Mouse (Mus musculus) liver, embryonic 14.5 days (tissue): ENCODE measurements around the gene Pou2f1. TPM values are rescaled to one million over a fixed set of nuclear protein-coding genes. Genes with fewer than 3 reads are reported as not detected.

Experiments
- ATAC-seq: fragments of 200-750 bp; cut with Nextera tagmentation; 2 replicates; pipeline ENCODE4 v1.8.0; 2017; ENCODE audit warnings: moderate number of reproducible peaks, mild to moderate bottlenecking, moderate library complexity; ENCODE audit not compliant: insufficient read depth
- DNase-seq, 3 experiments: peaks; one replicate each; pipeline ENCODE4 v3.0.0-alpha.2; 2012 to 2013; ENCODE audit warnings: low read depth in 3 of 3, low spot score in 3 of 3
- H3K27ac ChIP-seq: fragments of 300-500 bp; sonication (generic); 2 replicates; pipeline ENCODE4 v1.5.1; 2014; ENCODE audit warnings: moderate library complexity, mild to moderate bottlenecking, control low read depth, inconsistent platforms
- H3K27me3 ChIP-seq: fragments of 300-500 bp; sonication (generic); 2 replicates; pipeline ENCODE4 v1.6.1; 2014; ENCODE audit warnings: mild to moderate bottlenecking, low read length, moderate library complexity; ENCODE audit not compliant: control insufficient read depth, insufficient read depth
- H3K36me3 ChIP-seq: fragments of 300-500 bp; sonication (generic); replicated peaks from 2 replicates; pipeline ENCODE4 v1.6.1; 2014; ENCODE audit warnings: low read depth; ENCODE audit not compliant: control insufficient read depth, insufficient read depth
- H3K4me1 ChIP-seq, 2 experiments: fragments of 200-500 bp in 1 of 2; fragments of 300-500 bp in 1 of 2; sonication (generic) in 1 of 2; replicated peaks; 2 replicates each; pipeline ENCODE4 v1.6.1; 2012 to 2014; ENCODE audit warnings: antibody characterized with exemption in 1 of 2, inconsistent platforms in 1 of 2, low read length in 1 of 2; ENCODE audit not compliant: control insufficient read depth in 2 of 2, insufficient read depth in 2 of 2
- H3K4me2 ChIP-seq: fragments of 300-500 bp; sonication (generic); 2 replicates; pipeline ENCODE4 v1.6.1; 2014; ENCODE audit warnings: low read depth, mild to moderate bottlenecking, control low read depth, moderate library complexity
- H3K4me3 ChIP-seq, 2 experiments: fragments of 200-500 bp in 1 of 2; fragments of 300-500 bp in 1 of 2; sonication (generic) in 1 of 2; 2 replicates each; pipeline ENCODE4 v1.5.1; 2012 to 2014; ENCODE audit warnings: low read depth in 2 of 2, low read length in 2 of 2, mild to moderate bottlenecking in 2 of 2, control low read depth in 1 of 2, inconsistent platforms in 1 of 2, moderate library complexity in 1 of 2; ENCODE audit not compliant: insufficient read depth in 1 of 2
- H3K9ac ChIP-seq: fragments of 300-500 bp; sonication (generic); replicated peaks from 2 replicates; pipeline ENCODE4 v1.6.1; 2014; ENCODE audit warnings: mild to moderate bottlenecking, control low read depth, moderate library complexity
- H3K9me3 ChIP-seq: fragments of 300-500 bp; sonication (generic); 2 replicates; pipeline ENCODE4 v1.6.1; 2016; ENCODE audit warnings: low read length, mixed read lengths; ENCODE audit not compliant: control insufficient read depth
- CTCF ChIP-seq: IDR thresholded peaks from 2 replicates; pipeline ENCODE4 v1.5.1; 2016; ENCODE audit warnings: antibody characterized with exemption, low read depth, control low read depth
- EP300 ChIP-seq: IDR thresholded peaks from 2 replicates; pipeline ENCODE4 v1.6.1; 2016; ENCODE audit warnings: antibody characterized with exemption, low read depth
- WGBS: fragments of 180-500 bp; shearing (Covaris S2); extraction: QIAGEN DNeasy Blood & Tissue Kit; methylation state at CpG from one replicate; pipeline ENCODE4 v1.1.7; 2014; ENCODE audit not compliant: insufficient replicate concordance; 5-methylcytosine and 5-hydroxymethylcytosine counted together
- polyA plus RNA-seq, 2 experiments: library from polyadenylated mRNA; depleted of rRNA in 1 of 2; stranded (reverse) in 1 of 2; unstranded in 1 of 2; fragments of >200 nt; fragmentation: Nextera tagmentation in 1 of 2; extraction: Ambion mirVana in 1 of 2; gene quantifications; 2 replicates each; pipeline versions ENCODE4 v1.2.1 to v1.2.3; 2012 to 2014

The Pou2f1 gene
- polyA plus RNA-seq, 2 experiments = 1.9 to 3.9 TPM

DNA sequence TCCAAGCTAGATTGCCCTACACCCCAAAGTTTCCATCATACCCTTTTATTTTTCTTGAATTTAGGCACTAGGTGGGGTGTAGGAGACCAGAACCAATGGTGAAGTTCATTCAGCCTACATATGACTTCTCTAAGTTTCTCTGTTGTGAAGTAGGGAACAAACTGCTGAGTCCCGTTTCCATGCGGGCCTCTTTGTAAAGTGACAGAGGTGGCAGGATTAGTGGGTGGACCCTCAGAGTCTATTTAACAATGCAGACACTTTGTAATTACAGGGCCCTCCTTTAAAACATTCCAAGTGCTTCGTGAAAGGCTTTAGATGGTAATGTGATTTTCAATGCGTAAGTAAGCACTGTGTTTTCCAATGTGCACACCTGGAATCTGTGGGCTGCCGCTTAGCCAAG, 32.6 kb upstream of the Pou2f1 start:
- Histone ChIP-seq H3K27ac (no peak overlapping the region), H3K9ac (no peak overlapping the region), H3K4me1 (peaks cover 0 to 2% of the 10 kb centered on the region in 2 experiments; a peak in 2 of 4 replicates), H3K4me2 (no peak overlapping the region), H3K9me3 (no peaks in the 10 kb centered on the region), H3K36me3 (no peaks in the 10 kb centered on the region), H3K4me3 (no peak overlapping the region), H3K27me3 (no peaks in the 10 kb centered on the region)
- ATAC-seq = no peak
- DNase-seq = no peak
- WGBS = 71% methylated on average over 5 of the region's 5 CpGs
- TF ChIP-seq EP300 (no peak), CTCF (no peak)

- H3K27ac ChIP-seq = no peak overlapping the region
- no peaks in the 10 kb centered on the region for H3K36me3 ChIP-seq
- no peaks in the 10 kb centered on the region for H3K9me3 ChIP-seq
- H3K9ac ChIP-seq = no peak overlapping the region
- H3K4me2 ChIP-seq = no peak overlapping the region
- H3K4me1 ChIP-seq = peaks cover 0 to 2% of the 10 kb centered on the region in 2 experiments; a peak in 2 of 4 replicates
- DNase-seq (no peak), ATAC-seq (no peak)
- H3K4me3 ChIP-seq = no peak overlapping the region
- no peak for TF ChIP-seq EP300
- no peak for TF ChIP-seq CTCF
- H3K27me3 ChIP-seq = no peaks in the 10 kb centered on the region
- WGBS = 34% methylated on average over 7 of the region's 7 CpGs
Measured at GRCm38 (mm10) chr1:166031673-166032547, 29.4 kb upstream of the Pou2f1 start.

DNA sequence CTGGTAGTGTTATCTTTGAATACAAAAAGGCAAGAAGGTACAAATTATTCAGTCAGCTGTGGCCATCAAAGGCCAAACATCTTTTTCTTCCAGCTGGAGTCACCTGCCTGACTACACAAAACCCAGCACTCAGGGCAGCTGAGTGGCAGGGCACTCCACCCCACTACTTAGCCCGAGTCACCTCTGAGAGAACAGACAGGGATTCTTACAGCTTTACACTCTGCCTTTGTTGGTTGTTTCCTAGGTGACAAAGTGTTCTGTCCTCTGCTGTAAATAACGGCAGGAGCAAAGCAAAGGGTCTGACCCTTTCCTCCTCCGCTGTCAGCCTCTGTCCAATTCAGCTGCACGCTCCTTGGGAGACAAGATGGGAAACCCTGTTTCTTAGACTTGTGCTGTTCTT, 21.5 kb upstream of the Pou2f1 start:
- H3K36me3 ChIP-seq = no peaks in the 10 kb centered on the region
- 59% methylated on average over 4 of the region's 4 CpGs for WGBS
- H3K27me3 ChIP-seq = no peaks in the 10 kb centered on the region
- H3K9ac ChIP-seq = no peak overlapping the region
- no peak overlapping the region for H3K27ac ChIP-seq
- no peak overlapping the region for H3K4me2 ChIP-seq
- no peak overlapping the region for H3K4me3 ChIP-seq
- DNase-seq = no peak
- no peaks in the 10 kb centered on the region for H3K4me1 ChIP-seq
- no peaks in the 10 kb centered on the region for H3K9me3 ChIP-seq
- ATAC-seq = no peak
- TF ChIP-seq CTCF = no peak
- no peak for TF ChIP-seq EP300

- Histone ChIP-seq H3K4me2 (no peak overlapping the region), H3K36me3 (no peaks in the 10 kb centered on the region), H3K27ac (no peak overlapping the region), H3K4me3 (no peak overlapping the region), H3K9ac (no peak overlapping the region), H3K27me3 (no peaks in the 10 kb centered on the region), H3K4me1 (peaks cover 0 to 3% of the 10 kb centered on the region in 2 experiments; a peak in 2 of 4 replicates), H3K9me3 (no peaks in the 10 kb centered on the region)
- no peak for DNase-seq
- TF ChIP-seq CTCF (no peak), EP300 (no peak)
- ATAC-seq = no peak
- 65% methylated on average over 4 of the region's 4 CpGs for WGBS
Measured at GRCm38 (mm10) chr1:166017203-166017602, 14.7 kb upstream of the Pou2f1 start.

- H3K4me2 ChIP-seq = no peak overlapping the region
- H3K9me3 ChIP-seq = no peaks in the 10 kb centered on the region
- H3K9ac ChIP-seq = no peak overlapping the region
- 7% methylated on average over 4 of the region's 4 CpGs for WGBS
- TF ChIP-seq EP300 (no peak), CTCF (no peak)
- H3K36me3 ChIP-seq = no peaks in the 10 kb centered on the region
- H3K4me3 ChIP-seq = no peak overlapping the region
- ATAC-seq (no peak), DNase-seq (no peak)
- H3K27me3 ChIP-seq = no peaks in the 10 kb centered on the region
- H3K27ac ChIP-seq = no peak overlapping the region
- H3K4me1 ChIP-seq = peaks cover 0 to 3% of the 10 kb centered on the region in 2 experiments; a peak in 2 of 4 replicates
Measured at GRCm38 (mm10) chr1:166016306-166016705, 13.8 kb upstream of the Pou2f1 start.
